Mouse (Mus musculus) forebrain, embryonic 12.5 days (tissue): ENCODE measurements around the gene Snca. TPM values are rescaled to one million over a fixed set of nuclear protein-coding genes. Genes with fewer than 3 reads are reported as not detected.

Experiments used
- ATAC-seq: fragments of 200-750 bp; cut with Nextera tagmentation; 2 replicates; pipeline ENCODE4 v1.8.0; 2017; ENCODE audit warnings: moderate TSS enrichment; ENCODE audit not compliant: low FRiP score
- H3K27ac ChIP-seq: fragments of 300-500 bp; sonication (generic); 2 replicates; pipeline ENCODE4 v1.5.1; 2016; ENCODE audit warnings: mild to moderate bottlenecking
- H3K27me3 ChIP-seq: fragments of 300-500 bp; sonication (generic); 2 replicates; pipeline ENCODE4 v1.6.1; 2016; ENCODE audit warnings: mild to moderate bottlenecking
- H3K36me3 ChIP-seq: fragments of 300-500 bp; sonication (generic); replicated peaks from 2 replicates; pipeline ENCODE4 v1.6.1; 2016; ENCODE audit warnings: mild to moderate bottlenecking
- H3K4me1 ChIP-seq: fragments of 300-500 bp; sonication (generic); 2 replicates; pipeline ENCODE4 v1.6.1; 2016
- H3K4me2 ChIP-seq: fragments of 300-500 bp; sonication (generic); 2 replicates; pipeline ENCODE4 v1.6.1; 2016; ENCODE audit warnings: mild to moderate bottlenecking, moderate library complexity
- H3K4me3 ChIP-seq: fragments of 300-500 bp; sonication (generic); replicated peaks from 2 replicates; pipeline ENCODE4 v1.5.1; 2016; ENCODE audit warnings: mild to moderate bottlenecking
- H3K9ac ChIP-seq: fragments of 300-500 bp; sonication (generic); 2 replicates; pipeline ENCODE4 v1.6.1; 2016; ENCODE audit warnings: mild to moderate bottlenecking
- H3K9me3 ChIP-seq: fragments of 300-500 bp; sonication (generic); 2 replicates; pipeline ENCODE4 v1.6.1; 2016
- WGBS: fragments of 180-500 bp; shearing (Covaris S2); methylation state at CpG from one replicate; pipeline ENCODE4 v1.1.7; 2016; 5-methylcytosine and 5-hydroxymethylcytosine counted together
- polyA plus RNA-seq: library from polyadenylated mRNA; unstranded; fragments of >200 nt; fragmentation: Nextera tagmentation; extraction: Ambion mirVana; gene quantifications from 2 replicates; pipeline ENCODE4 v1.2.1, GENCODE M21; 2016

Snca gene
- polyA plus RNA-seq, 1 experiment from 2014 or later: 33.2 TPM

DNA sequence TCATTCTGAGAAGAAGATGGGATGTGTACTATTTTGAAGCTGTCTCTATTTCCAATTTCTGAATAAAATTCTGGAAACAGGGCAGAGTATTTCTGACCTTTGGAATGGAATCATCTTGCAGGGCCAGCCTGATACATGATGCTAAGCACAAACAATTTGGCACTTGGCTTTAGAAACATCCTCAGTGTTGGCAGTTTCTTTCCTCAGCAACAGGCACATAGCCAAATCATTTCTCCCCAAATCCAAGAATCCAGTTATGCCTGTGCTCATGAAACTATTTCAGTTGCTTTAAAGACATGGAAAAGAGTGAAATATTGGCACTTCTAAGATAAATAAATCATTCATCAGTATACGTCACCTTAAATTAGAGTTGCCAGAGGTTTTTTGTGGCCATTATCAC lies 57.8 kb downstream of the Snca start:
- WGBS: 94% methylated on average over 1 of the region's 1 CpGs

DNA sequence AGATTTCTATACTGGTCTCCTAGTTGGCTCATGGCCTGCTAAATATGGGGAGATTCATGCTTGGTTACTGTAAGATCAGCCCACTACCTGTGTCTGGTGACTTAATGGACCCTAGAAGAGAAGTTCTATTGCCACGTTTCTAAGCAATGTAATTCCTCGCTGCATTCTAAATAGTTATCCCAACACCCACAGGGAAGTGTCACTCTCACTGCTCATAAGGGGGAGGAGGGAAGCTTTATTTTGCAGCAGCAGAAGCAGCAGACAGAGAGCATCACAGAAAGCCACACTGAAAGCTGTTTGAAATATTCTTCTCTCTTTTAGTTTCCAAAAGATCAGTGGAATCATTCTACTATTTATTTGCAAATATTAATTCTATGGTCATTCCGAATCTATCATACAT lies 64.0 kb downstream of the Snca start:
- Histone ChIP-seq H3K4me2 (no peak overlapping the region), H3K9me3 (no peaks in the 10 kb centered on the region), H3K9ac (no peak overlapping the region), H3K27me3 (no peaks in the 10 kb centered on the region), H3K27ac (no peak overlapping the region), H3K4me1 (no peaks in the 10 kb centered on the region), H3K4me3 (no peak overlapping the region), H3K36me3 (no peaks in the 10 kb centered on the region)
- ATAC-seq: no peak
- 80% methylated on average over 3 of the region's 3 CpGs for WGBS

More for the DNA sequence above, 57.8 kb downstream of the Snca start:
- H3K27me3 ChIP-seq: no peaks in the 10 kb centered on the region
- H3K9me3 ChIP-seq: no peaks in the 10 kb centered on the region
- H3K4me3 ChIP-seq: no peak overlapping the region
- ATAC-seq: no peak
- H3K9ac ChIP-seq: no peak overlapping the region
- no peaks in the 10 kb centered on the region for H3K36me3 ChIP-seq
- no peak overlapping the region for H3K27ac ChIP-seq
- no peak overlapping the region for H3K4me2 ChIP-seq
- no peaks in the 10 kb centered on the region for H3K4me1 ChIP-seq

DNA sequence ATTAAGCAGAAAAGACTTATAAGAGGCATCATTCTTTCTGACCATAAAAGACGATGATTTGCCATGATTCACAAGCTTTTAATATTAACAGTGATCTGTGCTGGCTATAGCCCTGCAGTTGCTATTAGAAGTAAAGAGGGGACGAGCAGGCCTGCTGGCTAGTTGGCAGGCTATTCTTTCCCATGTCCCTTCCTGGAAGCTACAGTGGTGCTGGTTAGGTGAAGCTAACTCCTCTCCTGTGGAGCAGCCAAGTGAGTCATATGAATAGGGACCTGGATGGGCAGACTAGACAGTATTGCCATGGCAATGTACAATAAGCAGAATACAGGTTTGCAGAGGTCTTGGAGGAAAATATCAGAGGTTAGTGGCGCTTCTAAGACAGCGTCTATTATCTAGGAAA lies 66.8 kb downstream of the Snca start:
- no peak overlapping the region for H3K9ac ChIP-seq
- H3K27ac ChIP-seq: no peak overlapping the region
- H3K4me2 ChIP-seq: no peak overlapping the region
- WGBS: 92% methylated on average over 4 of the region's 4 CpGs
- no peaks in the 10 kb centered on the region for H3K27me3 ChIP-seq
- no peaks in the 10 kb centered on the region for H3K4me1 ChIP-seq
- H3K4me3 ChIP-seq: no peak overlapping the region
- ATAC-seq: no peak
- no peaks in the 10 kb centered on the region for H3K9me3 ChIP-seq
- H3K36me3 ChIP-seq: no peaks in the 10 kb centered on the region

DNA sequence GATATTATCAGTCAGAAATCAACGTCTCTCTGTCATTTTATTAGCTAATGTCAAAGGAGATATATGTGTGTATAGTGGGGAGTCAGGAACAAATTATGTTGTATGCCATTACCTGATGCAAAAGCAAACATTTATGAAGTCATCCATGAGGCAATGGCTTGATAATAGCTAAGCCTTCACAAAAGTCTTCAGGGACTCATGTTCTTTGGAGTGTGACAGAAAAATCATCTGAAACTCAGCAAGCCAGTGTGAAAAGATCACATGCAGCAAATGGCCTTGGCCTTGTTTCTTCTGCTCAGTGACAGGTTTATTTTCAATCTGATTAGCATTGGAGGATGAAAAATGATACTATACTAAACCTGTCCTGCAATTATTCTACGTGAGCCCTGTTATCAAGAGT lies 67.9 kb downstream of the Snca start:
- Histone ChIP-seq H3K4me2 (no peak overlapping the region), H3K9me3 (no peaks in the 10 kb centered on the region), H3K36me3 (no peaks in the 10 kb centered on the region), H3K9ac (no peak overlapping the region), H3K27me3 (no peaks in the 10 kb centered on the region), H3K4me3 (no peak overlapping the region), H3K4me1 (no peaks in the 10 kb centered on the region), H3K27ac (no peak overlapping the region)
- no peak for ATAC-seq
- 77% methylated on average over 2 of the region's 2 CpGs for WGBS

DNA sequence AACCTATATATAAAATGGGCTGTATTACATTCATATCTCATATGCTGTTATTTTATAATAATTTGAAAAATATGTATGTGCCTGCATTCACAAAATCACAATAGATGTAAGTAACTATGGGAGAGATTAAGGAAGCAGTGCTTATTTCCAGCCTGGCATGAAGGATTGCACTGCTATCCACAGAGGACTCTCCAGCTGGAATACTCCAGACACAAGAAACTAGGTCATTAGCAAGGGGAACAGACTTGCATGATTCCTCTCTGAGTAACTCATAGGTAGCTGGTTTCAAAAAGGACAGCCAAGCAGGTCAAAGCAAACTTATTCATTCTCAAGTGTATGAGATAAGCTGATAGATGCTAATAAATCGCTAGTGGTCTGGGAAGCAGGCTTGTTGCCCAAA lies 74.7 kb downstream of the Snca start:
- WGBS: 88% methylated on average over 1 of the region's 1 CpGs
- H3K4me2 ChIP-seq: no peak overlapping the region
- no peaks in the 10 kb centered on the region for H3K9me3 ChIP-seq
- H3K4me1 ChIP-seq: no peaks in the 10 kb centered on the region
- ATAC-seq: no peak
- no peak overlapping the region for H3K4me3 ChIP-seq
- no peaks in the 10 kb centered on the region for H3K36me3 ChIP-seq
- no peak overlapping the region for H3K27ac ChIP-seq
- H3K27me3 ChIP-seq: no peaks in the 10 kb centered on the region
- no peak overlapping the region for H3K9ac ChIP-seq

DNA sequence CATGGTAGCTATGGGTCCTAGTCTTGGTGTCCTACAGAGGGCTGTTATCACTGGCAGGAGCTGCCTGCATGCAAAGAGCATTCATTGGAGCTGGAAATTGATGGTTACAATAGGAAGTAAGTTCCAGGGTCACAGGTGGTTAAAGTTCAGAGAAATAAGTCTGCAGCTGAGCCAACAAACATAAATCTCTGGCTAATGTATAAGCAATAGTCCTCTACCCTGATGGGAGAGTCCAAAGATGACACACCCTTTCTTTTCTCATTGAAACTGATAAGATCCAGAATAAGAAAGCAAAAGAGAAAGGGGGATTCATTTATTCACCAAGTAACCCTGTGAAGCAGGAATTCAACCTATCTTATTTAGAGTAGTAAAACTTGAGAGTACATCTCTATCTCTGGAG lies 83.7 kb downstream of the Snca start:
- H3K4me3 ChIP-seq: no peak overlapping the region
- H3K36me3 ChIP-seq: no peaks in the 10 kb centered on the region
- H3K9ac ChIP-seq: no peak overlapping the region
- no peak overlapping the region for H3K27ac ChIP-seq
- no peak for ATAC-seq
- H3K9me3 ChIP-seq: no peaks in the 10 kb centered on the region
- H3K4me1 ChIP-seq: peaks cover 3% of the 10 kb centered on the region; the same call in 1 of the 2 replicates
- no peaks in the 10 kb centered on the region for H3K27me3 ChIP-seq
- H3K4me2 ChIP-seq: no peak overlapping the region

DNA sequence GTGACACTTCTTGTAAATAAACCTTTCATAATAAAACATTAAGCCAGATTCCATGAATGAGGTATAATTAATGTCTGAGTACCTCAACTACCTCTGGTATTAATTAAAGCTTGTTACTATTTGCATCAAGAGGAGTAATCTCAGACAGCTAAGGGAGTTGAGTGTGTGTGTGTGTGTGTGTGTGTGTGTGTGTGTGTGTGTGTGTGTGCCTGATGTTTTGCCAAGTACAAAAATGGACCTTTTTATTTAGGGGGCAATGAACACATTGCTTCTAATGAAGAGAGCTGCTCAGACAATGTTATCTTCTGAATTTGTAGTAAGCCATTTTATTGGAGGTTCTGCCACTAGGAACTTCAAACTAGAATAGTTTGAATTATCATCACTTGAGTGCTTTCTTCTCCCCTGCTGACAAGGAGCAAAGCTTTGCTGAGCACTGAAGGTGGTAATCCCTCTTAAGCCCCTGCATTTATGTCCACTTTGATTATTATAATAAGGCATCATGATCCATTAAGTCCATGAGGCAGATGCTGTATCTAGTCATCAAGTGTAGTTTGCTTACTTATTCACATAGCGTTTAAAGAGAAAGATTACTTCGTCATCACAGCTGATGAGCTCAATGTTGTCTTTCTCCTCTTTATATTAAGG lies 88.1 kb downstream of the Snca start:
- Histone ChIP-seq H3K4me2 (no peak overlapping the region), H3K27me3 (no peaks in the 10 kb centered on the region), H3K36me3 (no peaks in the 10 kb centered on the region), H3K9ac (no peak overlapping the region), H3K4me3 (no peak overlapping the region), H3K9me3 (no peaks in the 10 kb centered on the region), H3K4me1 (peaks cover 3% of the 10 kb centered on the region; the same call in 1 of the 2 replicates), H3K27ac (no peak overlapping the region)
- 40% methylated on average over 2 of the region's 2 CpGs for WGBS
- peak; percentile 37; the same call in 1 of the 2 replicates for ATAC-seq

DNA sequence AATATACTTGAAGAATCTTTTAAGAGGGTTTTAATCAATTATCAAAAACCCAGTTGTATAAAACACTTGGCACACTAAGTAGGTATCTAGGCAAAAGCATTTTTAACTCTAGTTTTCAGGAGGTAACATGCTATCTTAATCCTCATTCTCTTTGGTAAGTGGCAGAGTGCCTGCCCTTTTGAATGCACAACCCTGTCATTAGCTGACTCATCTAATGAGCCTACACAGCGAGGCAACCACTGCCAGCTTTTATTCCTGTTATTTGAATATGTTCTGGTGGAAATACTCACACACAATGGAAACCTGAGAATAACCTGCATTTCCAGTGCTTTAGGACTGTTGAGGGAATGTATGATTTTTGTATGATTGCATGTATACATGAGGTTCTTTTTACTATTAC lies 89.9 kb downstream of the Snca start:
- WGBS: 17% methylated on average over 1 of the region's 1 CpGs
- Histone ChIP-seq H3K9ac (no peak overlapping the region), H3K4me1 (peaks cover 3% of the 10 kb centered on the region; the same call in 1 of the 2 replicates), H3K4me3 (no peak overlapping the region), H3K36me3 (no peaks in the 10 kb centered on the region), H3K27ac (no peak overlapping the region), H3K27me3 (no peaks in the 10 kb centered on the region), H3K9me3 (no peaks in the 10 kb centered on the region), H3K4me2 (no peak overlapping the region)
- ATAC-seq: no peak

DNA sequence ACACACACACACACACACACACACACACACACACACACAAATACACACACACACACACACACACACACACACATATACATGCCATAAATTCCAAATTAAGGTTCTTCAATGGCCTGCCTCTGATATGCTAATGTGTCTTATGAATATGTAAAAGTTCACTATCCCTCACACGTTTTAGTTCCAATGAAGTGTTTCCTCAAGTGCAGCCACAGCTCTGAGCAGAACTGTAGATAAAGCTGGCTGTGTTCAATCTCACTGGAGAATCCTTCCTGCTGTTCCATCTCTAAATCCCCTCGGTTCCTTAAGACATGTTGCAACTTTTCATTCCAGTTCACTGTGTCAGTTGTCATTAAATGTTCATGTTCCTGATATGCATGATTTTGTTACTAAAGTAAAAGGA lies 98.5 kb downstream of the Snca start:
- no peak overlapping the region for H3K27ac ChIP-seq
- 30% methylated on average over 2 of the region's 2 CpGs for whole genome bisulfite sequencing
- no peak overlapping the region for H3K4me3 ChIP-seq
- no peak overlapping the region for H3K9ac ChIP-seq
- no peaks in the 10 kb centered on the region for H3K4me1 ChIP-seq
- H3K4me2 ChIP-seq: no peak overlapping the region
- ATAC-seq: no peak
- H3K9me3 ChIP-seq: no peaks in the 10 kb centered on the region
- H3K36me3 ChIP-seq: no peaks in the 10 kb centered on the region
- H3K27me3 ChIP-seq: no peaks in the 10 kb centered on the region

DNA sequence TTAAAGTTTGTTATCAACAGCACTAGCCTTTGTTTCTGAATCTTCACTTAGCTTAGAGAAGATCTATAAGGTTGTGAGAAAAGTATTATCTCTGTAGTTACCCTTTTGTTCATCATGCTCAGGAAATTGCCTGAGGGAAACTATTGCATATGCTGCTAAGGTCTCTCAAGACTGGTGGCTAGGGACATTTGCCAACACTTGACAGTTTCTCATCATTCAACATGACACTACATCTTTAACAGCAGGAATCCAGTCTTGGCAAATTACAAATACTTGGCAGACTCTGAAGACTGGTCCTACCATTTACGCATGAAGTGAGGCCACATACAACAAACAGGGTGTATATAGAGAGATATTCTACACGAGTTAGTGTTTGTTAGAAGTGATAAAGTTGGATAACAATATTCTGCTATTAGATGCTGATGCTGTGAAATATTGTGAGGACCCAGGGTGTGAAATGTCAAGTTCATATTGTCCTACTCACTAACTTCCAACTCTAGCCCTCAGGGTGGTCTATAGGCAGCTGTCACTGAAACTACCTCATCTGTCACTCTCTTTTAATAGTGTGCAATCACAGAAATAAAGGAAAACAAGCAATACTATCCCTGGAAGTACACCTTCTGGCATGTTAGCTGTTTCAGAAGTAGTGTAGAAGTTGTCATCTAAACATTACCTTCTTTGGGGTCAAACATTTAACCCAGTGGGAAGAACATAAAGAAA lies 105.4 kb downstream of the Snca start:
- WGBS: 79% methylated on average over 2 of the region's 2 CpGs
- Histone ChIP-seq H3K4me3 (no peak overlapping the region), H3K9me3 (no peaks in the 10 kb centered on the region), H3K36me3 (no peaks in the 10 kb centered on the region), H3K4me2 (no peak overlapping the region), H3K4me1 (no peaks in the 10 kb centered on the region), H3K27me3 (no peaks in the 10 kb centered on the region), H3K9ac (no peak overlapping the region), H3K27ac (no peak overlapping the region)
- ATAC-seq: no peak

DNA sequence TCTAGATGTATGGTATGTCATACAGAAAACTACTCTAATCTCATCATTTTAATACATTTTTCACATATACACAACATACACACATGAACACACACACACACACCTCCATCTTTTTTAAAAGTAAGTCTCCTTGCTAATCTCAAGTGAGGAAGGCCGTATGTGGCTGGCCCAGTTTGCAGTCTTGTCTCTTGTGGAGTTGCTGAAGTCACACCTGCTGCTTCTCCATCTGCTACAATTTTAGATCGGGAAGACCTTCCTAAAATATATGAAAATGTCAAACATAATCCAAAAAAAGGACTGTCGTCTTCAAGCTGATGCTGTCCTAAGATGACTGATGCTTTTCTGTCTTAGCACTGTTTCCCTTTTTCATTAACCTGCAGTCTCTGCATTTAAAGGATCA lies 112.1 kb downstream of the Snca start:
- H3K4me2 ChIP-seq: no peak overlapping the region
- no peaks in the 10 kb centered on the region for H3K9me3 ChIP-seq
- H3K36me3 ChIP-seq: no peaks in the 10 kb centered on the region
- no peaks in the 10 kb centered on the region for H3K4me1 ChIP-seq
- no peaks in the 10 kb centered on the region for H3K27me3 ChIP-seq
- no peak overlapping the region for H3K27ac ChIP-seq
- H3K9ac ChIP-seq: no peak overlapping the region
- H3K4me3 ChIP-seq: no peak overlapping the region
- WGBS: 92% methylated on average over 3 of the region's 3 CpGs
- ATAC-seq: no peak

DNA sequence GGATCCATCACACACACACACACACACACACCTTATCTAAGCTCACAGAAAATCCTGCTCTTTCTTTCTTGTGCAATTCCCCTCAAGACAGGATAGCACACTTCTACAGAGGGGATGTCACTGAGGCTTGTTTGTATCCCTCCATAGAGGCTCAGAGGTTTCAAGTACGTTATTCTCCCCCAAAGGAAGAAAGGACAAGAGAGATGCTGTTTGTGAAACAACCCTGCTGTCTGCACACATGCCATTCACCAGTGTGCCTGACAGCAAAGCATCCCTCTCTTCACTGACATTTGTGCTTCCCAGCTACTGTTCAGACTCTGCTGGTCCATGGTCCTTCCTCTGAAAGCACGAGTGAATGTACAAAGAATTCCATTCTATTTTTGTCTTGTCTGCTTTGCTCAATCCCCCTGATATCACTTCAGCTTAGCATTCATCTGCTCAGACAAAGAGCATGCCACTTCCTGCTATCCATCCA lies 119.6 kb downstream of the Snca start:
- Histone ChIP-seq H3K27ac (0 out of 2 replicates have a peak overlapping the region, but pooled peaks have one; percentile 50), H3K9ac (no peak overlapping the region), H3K4me1 (peaks cover 4% of the 10 kb centered on the region; the same call in 1 of the 2 replicates), H3K27me3 (no peaks in the 10 kb centered on the region), H3K9me3 (no peaks in the 10 kb centered on the region), H3K36me3 (no peaks in the 10 kb centered on the region), H3K4me2 (no peak overlapping the region), H3K4me3 (no peak overlapping the region)
- peak; percentile 55; the same call in 1 of the 2 replicates for ATAC-seq
- 12% methylated on average over 2 of the region's 2 CpGs for WGBS

DNA sequence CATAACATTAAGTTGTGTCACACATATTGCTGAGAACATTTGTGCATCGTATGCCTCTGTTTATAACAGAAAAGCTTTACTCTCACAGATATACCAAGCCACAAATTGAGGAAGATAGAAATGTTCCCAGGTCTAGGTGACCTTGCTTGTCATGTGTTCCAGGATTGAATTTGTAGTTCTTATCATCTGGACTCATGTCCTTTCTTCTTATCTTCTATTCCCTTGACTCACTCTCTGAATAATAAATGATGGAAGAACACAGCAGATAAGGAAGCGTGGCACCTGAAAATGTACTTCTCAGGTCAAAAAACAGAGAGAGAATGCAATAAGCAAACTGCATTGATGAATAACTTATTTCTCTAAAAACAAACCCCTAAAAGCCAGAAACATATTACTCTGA lies 131.6 kb downstream of the Snca start:
- no peak overlapping the region for H3K4me3 ChIP-seq
- ATAC-seq: no peak
- no peak overlapping the region for H3K4me2 ChIP-seq
- no peaks in the 10 kb centered on the region for H3K4me1 ChIP-seq
- 83% methylated on average over 2 of the region's 2 CpGs for WGBS
- no peaks in the 10 kb centered on the region for H3K27me3 ChIP-seq
- no peaks in the 10 kb centered on the region for H3K9me3 ChIP-seq
- no peak overlapping the region for H3K27ac ChIP-seq
- H3K9ac ChIP-seq: no peak overlapping the region
- H3K36me3 ChIP-seq: no peaks in the 10 kb centered on the region
